Comparison of ENCODE assay signal across 22 mouse cellular contexts in genomic region chr19:40976946-40977917, GRCm38 (mm10). TPM values are rescaled to one million over a fixed set of nuclear protein-coding genes. Genes with fewer than 3 reads are reported as not detected.
A peak's percentile ranks its signal among the peaks of the same experiment; 100 is the strongest.
DNase-seq lines count a peak whose midpoint lies in the region; ATAC-seq and TF ChIP-seq lines count a peak whose summit lies in the region.
"Had no signal": no experiment of that assay in that cellular context is flagged by ENCODE, and none has a peak within 500 bp of the region (broad histone marks: within the 10 kb centered on the region; RNA-seq: fewer than 3 reads in every experiment).

No protein-coding gene starts in this region.

- no peak for TF ChIP-seq EP300 in stomach, postnatal 0 days (optimal IDR thresholded peaks at IDR 0.05)

- TF ChIP-seq CTCF in stomach, postnatal 0 days (IDR thresholded peaks at IDR 0.05; ENCODE audit: low read depth), result no peak
- no peak for TF ChIP-seq CTCF in layer of hippocampus, adult 2 months (conservative IDR thresholded peaks at IDR 0.05)

- H3K27me3 ChIP-seq in stomach, embryonic 15.5 days (replicated peaks), result no peaks in the 10 kb centered on the region
- H3K27me3 ChIP-seq in stomach, postnatal 0 days (ENCODE audit: control insufficient read depth, insufficient read depth, low read length), result no peaks in the 10 kb centered on the region
- H3K27me3 ChIP-seq in intestine, embryonic 16.5 days (replicated peaks; ENCODE audit: control insufficient read depth, insufficient read depth, low read length), result no peaks in the 10 kb centered on the region
- H3K27me3 ChIP-seq in liver, embryonic 15.5 days, result no peaks in the 10 kb centered on the region; the same call in 1 of the 2 replicates
- no peaks in the 10 kb centered on the region for H3K27me3 ChIP-seq in forebrain, embryonic 16.5 days (replicated peaks; ENCODE audit: control insufficient read depth, insufficient read depth, low read length)
- H3K27me3 ChIP-seq in hindbrain, embryonic 10.5 days (ENCODE audit: insufficient read depth, poor library complexity, severe bottlenecking), result no peaks in the 10 kb centered on the region
- H3K27me3 ChIP-seq: embryonic facial prominence, embryonic 13.5 days had no signal

- ATAC-seq in stomach, embryonic 15.5 days (ENCODE audit: insufficient read depth, low FRiP score, low read depth), result peak; percentile 79
- ATAC-seq in stomach, postnatal 0 days (ENCODE audit: low FRiP score, low TSS enrichment), result no peak
- ATAC-seq in intestine, embryonic 16.5 days, result peak; percentile 86
- peak; percentile 96 for ATAC-seq in liver, embryonic 15.5 days (ENCODE audit: insufficient read depth)
- no peak for ATAC-seq in forebrain, embryonic 16.5 days
- ATAC-seq: inflammation-experienced regulatory T-cells, adult 6 months had no signal

- no peak overlapping the region for H3K9ac ChIP-seq in stomach, embryonic 15.5 days
- no peak overlapping the region for H3K9ac ChIP-seq in stomach, postnatal 0 days (ENCODE audit: low read length)
- no peak overlapping the region for H3K9ac ChIP-seq in intestine, embryonic 16.5 days (ENCODE audit: low read depth, low read length)
- no peak overlapping the region for H3K9ac ChIP-seq in liver, embryonic 15.5 days
- H3K9ac ChIP-seq in forebrain, embryonic 16.5 days (replicated peaks; ENCODE audit: low read depth, low read length), result no peak overlapping the region
- H3K9ac ChIP-seq: embryonic facial prominence, embryonic 13.5 days had no signal

- H3K36me3 ChIP-seq in stomach, embryonic 15.5 days, result no peaks in the 10 kb centered on the region
- H3K36me3 ChIP-seq in stomach, postnatal 0 days (ENCODE audit: control insufficient read depth, insufficient read depth, low read length), result no peaks in the 10 kb centered on the region
- no peaks in the 10 kb centered on the region for H3K36me3 ChIP-seq in intestine, embryonic 16.5 days (ENCODE audit: control insufficient read depth, insufficient read depth, low read length)
- no peaks in the 10 kb centered on the region for H3K36me3 ChIP-seq in liver, embryonic 15.5 days (replicated peaks)
- no peaks in the 10 kb centered on the region for H3K36me3 ChIP-seq in forebrain, embryonic 16.5 days (ENCODE audit: control insufficient read depth, insufficient read depth)
- no peaks in the 10 kb centered on the region for H3K36me3 ChIP-seq in hindbrain, embryonic 10.5 days
- H3K36me3 ChIP-seq: embryonic facial prominence, embryonic 13.5 days; forebrain, embryonic 10.5 days had no signal

- H3K4me2 ChIP-seq in stomach, embryonic 15.5 days, result no peak overlapping the region
- no peak overlapping the region for H3K4me2 ChIP-seq in stomach, postnatal 0 days (replicated peaks; ENCODE audit: low read depth)
- H3K4me2 ChIP-seq in intestine, embryonic 16.5 days (ENCODE audit: low read depth, low read length), result peak overlapping the region; percentile 11; the same call in 1 of the 2 replicates
- peak overlapping the region; percentile 57 for H3K4me2 ChIP-seq in liver, embryonic 15.5 days
- no peak overlapping the region for H3K4me2 ChIP-seq in forebrain, embryonic 16.5 days (ENCODE audit: low read length)
- H3K4me2 ChIP-seq: embryonic facial prominence, embryonic 13.5 days had no signal

- DNase-seq in stomach, postnatal 0 days (ENCODE audit: low spot score), result no peak
- DNase-seq in layer of hippocampus, adult 2 months (ENCODE audit: low spot score in 2 of 2), result no peak
- DNase-seq in hindbrain, embryonic 10.5 days (ENCODE audit: low spot score), result no peak
- DNase-seq in layer of hippocampus, adult 11-12 months (ENCODE audit: low spot score), result no peak
- DNase-seq: cerebellum, adult 9-11 months; gastrocnemius, postnatal 10 days; kidney, postnatal 4 days; layer of hippocampus, postnatal 36 days; right cerebral cortex, postnatal 25 days; thymus, postnatal 25 days had no signal

- 73% methylated on average over 11 of the region's 11 CpGs for WGBS in stomach, embryonic 15.5 days
- WGBS in stomach, postnatal 0 days, result 79% methylated on average over 11 of the region's 11 CpGs
- WGBS in intestine, embryonic 16.5 days, result 69% methylated on average over 11 of the region's 11 CpGs
- 31% methylated on average over 11 of the region's 11 CpGs for WGBS in liver, embryonic 15.5 days (ENCODE audit: insufficient replicate concordance)
- WGBS in forebrain, embryonic 16.5 days, result 85% methylated on average over 11 of the region's 11 CpGs
- WGBS in hindbrain, embryonic 10.5 days, result 89% methylated on average over 11 of the region's 11 CpGs

- no peaks in the 10 kb centered on the region for H3K9me3 ChIP-seq in stomach, embryonic 15.5 days
- H3K9me3 ChIP-seq in stomach, postnatal 0 days (ENCODE audit: control insufficient read depth, low read length), result no peaks in the 10 kb centered on the region
- H3K9me3 ChIP-seq in intestine, embryonic 16.5 days (ENCODE audit: control insufficient read depth, low read length), result no peaks in the 10 kb centered on the region
- H3K9me3 ChIP-seq in liver, embryonic 15.5 days (replicated peaks), result no peaks in the 10 kb centered on the region
- no peaks in the 10 kb centered on the region for H3K9me3 ChIP-seq in forebrain, embryonic 16.5 days (ENCODE audit: control insufficient read depth, low read length)
- H3K9me3 ChIP-seq in hindbrain, embryonic 10.5 days, result no peaks in the 10 kb centered on the region
- H3K9me3 ChIP-seq: embryonic facial prominence, embryonic 13.5 days; forebrain, embryonic 10.5 days had no signal

- H3K4me1 ChIP-seq in stomach, embryonic 15.5 days, result no peaks in the 10 kb centered on the region
- H3K4me1 ChIP-seq in stomach, postnatal 0 days (replicated peaks; ENCODE audit: control insufficient read depth, insufficient read depth), result no peaks in the 10 kb centered on the region
- H3K4me1 ChIP-seq in intestine, embryonic 16.5 days (ENCODE audit: control insufficient read depth, insufficient read depth, low read length), result 0 out of 2 replicates have a peak, but pooled peaks cover 6% of the 10 kb centered on the region
- peaks cover 33% of the 10 kb centered on the region for H3K4me1 ChIP-seq in liver, embryonic 15.5 days (replicated peaks)
- no peaks in the 10 kb centered on the region for H3K4me1 ChIP-seq in forebrain, embryonic 16.5 days (replicated peaks; ENCODE audit: control insufficient read depth, insufficient read depth, low read length)
- no peaks in the 10 kb centered on the region for H3K4me1 ChIP-seq in hindbrain, embryonic 10.5 days (replicated peaks)
- H3K4me1 ChIP-seq: embryonic facial prominence, embryonic 13.5 days; forebrain, embryonic 10.5 days had no signal

- no peak overlapping the region for H3K27ac ChIP-seq in stomach, embryonic 15.5 days
- H3K27ac ChIP-seq in stomach, postnatal 0 days (replicated peaks), result no peak overlapping the region
- H3K27ac ChIP-seq in intestine, embryonic 16.5 days (ENCODE audit: low read length), result peak overlapping the region; percentile 10; the same call in 1 of the 2 replicates
- H3K27ac ChIP-seq in liver, embryonic 15.5 days (replicated peaks), result peak overlapping the region; percentile 81
- H3K27ac ChIP-seq in layer of hippocampus, adult 2 months, result no peak overlapping the region
- H3K27ac ChIP-seq in forebrain, embryonic 16.5 days (ENCODE audit: low read length), result no peak overlapping the region
- no peak overlapping the region for H3K27ac ChIP-seq in hindbrain, embryonic 10.5 days
- H3K27ac ChIP-seq: embryonic facial prominence, embryonic 13.5 days; forebrain, embryonic 10.5 days had no signal

- no peak overlapping the region for H3K4me3 ChIP-seq in stomach, embryonic 15.5 days (replicated peaks)
- no peak overlapping the region for H3K4me3 ChIP-seq in stomach, postnatal 0 days (ENCODE audit: low read depth, low read length)
- H3K4me3 ChIP-seq in intestine, embryonic 16.5 days (ENCODE audit: low read length), result no peak overlapping the region
- no peak overlapping the region for H3K4me3 ChIP-seq in liver, embryonic 15.5 days (replicated peaks)
- H3K4me3 ChIP-seq in layer of hippocampus, adult 2 months, result no peak overlapping the region
- no peak overlapping the region for H3K4me3 ChIP-seq in forebrain, embryonic 16.5 days (replicated peaks; ENCODE audit: low read length)
- H3K4me3 ChIP-seq in hindbrain, embryonic 10.5 days, result no peak overlapping the region
- H3K4me3 ChIP-seq: embryonic facial prominence, embryonic 13.5 days; forebrain, embryonic 10.5 days; myocyte had no signal

RNA-seq across cellular contexts. Expression of gene Blnk, which starts 17.1 kb away (rescaled TPM):
- polyA plus RNA-seq in stomach, embryonic 15.5 days (2015; fragmentation: Nextera tagmentation; extraction: Ambion mirVana), result 5.7 and 6.7 TPM in 2 replicates
- 8.7 and 9.9 TPM in 2 replicates for polyA plus RNA-seq in stomach, postnatal 0 days (2015; fragmentation: Nextera tagmentation; extraction: Ambion mirVana)
- polyA plus RNA-seq in intestine, embryonic 16.5 days (2015; fragmentation: Nextera tagmentation; extraction: Ambion mirVana), result 22.6 and 27.3 TPM in 2 replicates
- polyA plus RNA-seq in liver, embryonic 15.5 days (2015; fragmentation: Nextera tagmentation; extraction: Ambion mirVana), result 1.2 and 1.5 TPM in 2 replicates
- 1 to 10 TPM; 6.0 to 6.7 TPM for total RNA-seq in layer of hippocampus, adult 2 months (2021)
- 0.51 and 0.56 TPM in 2 replicates for polyA plus RNA-seq in forebrain, embryonic 16.5 days (2015; fragmentation: Nextera tagmentation; extraction: Ambion mirVana)
- polyA plus RNA-seq in hindbrain, embryonic 10.5 days (2016; fragmentation: Nextera tagmentation; extraction: Ambion mirVana), result 0.31 and 0.35 TPM in 2 replicates

RNA-seq across cellular contexts. Expression of gene Dntt, which starts 51.8 kb away (rescaled TPM):
- 0.06 TPM in 1 of 2 replicates, not detected in the other for polyA plus RNA-seq in stomach, embryonic 15.5 days (2015; fragmentation: Nextera tagmentation; extraction: Ambion mirVana)
- polyA plus RNA-seq in stomach, postnatal 0 days (2015; fragmentation: Nextera tagmentation; extraction: Ambion mirVana), result not detected in 2 replicates
- polyA plus RNA-seq in intestine, embryonic 16.5 days (2015; fragmentation: Nextera tagmentation; extraction: Ambion mirVana), result not detected in 2 replicates
- polyA plus RNA-seq in liver, embryonic 15.5 days (2015; fragmentation: Nextera tagmentation; extraction: Ambion mirVana), result 0.06 TPM in 1 of 2 replicates, not detected in the other
- total RNA-seq in layer of hippocampus, adult 2 months (2021), result not detected
- not detected in 2 replicates for polyA plus RNA-seq in forebrain, embryonic 16.5 days (2015; fragmentation: Nextera tagmentation; extraction: Ambion mirVana)
- polyA plus RNA-seq in hindbrain, embryonic 10.5 days (2016; fragmentation: Nextera tagmentation; extraction: Ambion mirVana), result not detected in 2 replicates
- total RNA-seq: heart, adult 8-10 months; layer of hippocampus, postnatal 36 days had no signal
- polyA plus RNA-seq: embryonic facial prominence, embryonic 13.5 days; forebrain, embryonic 10.5 days; hindbrain, embryonic 11.5 days; limb, embryonic 14.5 days; lung, embryonic 16.5 days had no signal

Comparison
In these comparisons a context has a peak if more than half of its experiments do, and no peak if none do; other contexts are left out.
1. ATAC-seq: peak in stomach, embryonic 15.5 days (single experiment), intestine, embryonic 16.5 days (single experiment) and liver, embryonic 15.5 days (single experiment); none in stomach, postnatal 0 days (single experiment) and forebrain, embryonic 16.5 days (single experiment).
2. H3K27ac ChIP-seq: peak in intestine, embryonic 16.5 days (single experiment) and liver, embryonic 15.5 days (single experiment); none in stomach, embryonic 15.5 days (single experiment), stomach, postnatal 0 days (single experiment), layer of hippocampus, adult 2 months (single experiment), forebrain, embryonic 16.5 days (single experiment) and hindbrain, embryonic 10.5 days (single experiment).
3. H3K4me2 ChIP-seq: peak in intestine, embryonic 16.5 days (single experiment) and liver, embryonic 15.5 days (single experiment); none in stomach, embryonic 15.5 days (single experiment), stomach, postnatal 0 days (single experiment) and forebrain, embryonic 16.5 days (single experiment).